Mouse (Mus musculus) Muller cell, postnatal 12 days (primary cell): ENCODE data around the gene Uvrag.

Source experiments
- DNase-seq: peaks from one replicate; pipeline ENCODE4 v3.0.0-alpha.2; 2015; ENCODE audit errors: inconsistent ontology term

Gene Uvrag

DNA sequence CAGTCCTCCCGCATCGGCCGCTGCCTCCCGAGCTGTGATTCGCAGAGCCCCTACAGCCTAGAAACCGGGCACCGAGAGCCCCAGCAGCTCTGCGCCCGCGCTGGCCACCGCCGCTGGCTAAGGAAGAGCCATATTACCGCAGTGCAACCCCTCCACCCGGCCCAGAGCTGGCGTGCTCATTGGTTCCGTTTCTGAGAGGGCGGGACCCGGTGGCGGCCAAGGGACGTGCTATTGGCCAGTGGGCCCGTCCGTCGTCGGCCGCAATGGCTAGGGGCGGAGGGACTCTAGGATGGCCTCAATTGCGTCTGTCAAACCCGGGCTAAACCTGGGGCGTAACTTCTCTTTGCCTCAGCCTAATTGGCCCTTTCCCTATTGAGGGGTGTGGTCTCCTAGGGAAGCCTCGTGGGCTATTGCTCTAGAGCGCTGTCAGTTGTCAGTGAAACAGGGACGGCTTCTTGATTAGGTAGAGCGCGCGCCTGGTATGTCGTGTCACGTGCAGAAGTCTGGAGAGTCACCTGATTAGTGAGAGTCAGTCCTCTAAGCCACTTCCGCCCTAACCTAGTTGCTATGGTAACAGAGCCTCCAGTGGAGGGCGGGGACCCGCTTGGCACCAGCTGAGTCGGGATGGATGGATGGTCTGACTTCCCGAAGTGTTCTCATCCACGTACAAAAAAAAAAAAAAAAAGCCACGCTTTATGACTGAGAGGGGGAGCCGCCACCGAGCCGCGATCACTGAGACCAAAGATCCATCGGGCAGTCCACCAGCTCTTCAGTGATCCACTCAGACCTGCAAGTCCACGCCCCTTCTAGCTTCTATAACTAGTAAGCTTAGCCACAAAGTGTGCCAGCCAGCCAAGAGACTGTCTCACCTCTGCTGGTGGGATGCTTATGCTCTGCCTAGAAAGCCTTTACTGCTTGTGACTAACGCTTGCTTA lies at the start of gene Uvrag:
Gene Uvrag (minus strand): TSS at position 158 of the 935 bp plus-strand sequence.
- DNase-seq, result peak; percentile 100

DNA sequence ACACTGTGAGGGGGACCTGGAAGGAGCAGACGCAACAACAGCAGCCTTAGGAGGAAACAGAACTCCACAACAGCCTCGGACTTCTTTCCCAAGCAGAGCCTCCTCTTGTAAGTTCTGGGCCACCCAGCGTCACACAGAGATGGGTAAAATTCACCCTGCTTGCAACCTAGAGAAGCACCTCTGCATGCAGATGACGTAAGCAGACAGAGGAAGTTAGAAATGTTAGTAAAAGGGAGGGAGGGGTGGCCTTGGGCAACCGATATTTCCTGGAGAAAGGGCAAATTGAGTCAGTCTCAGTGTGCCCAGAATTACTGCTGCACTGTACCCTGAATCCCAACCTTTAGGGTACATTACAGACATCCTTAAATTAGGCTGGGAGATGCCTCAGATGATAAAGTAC lies 48.9 kb upstream of the Uvrag start:
- DNase-seq, result no peak

DNA sequence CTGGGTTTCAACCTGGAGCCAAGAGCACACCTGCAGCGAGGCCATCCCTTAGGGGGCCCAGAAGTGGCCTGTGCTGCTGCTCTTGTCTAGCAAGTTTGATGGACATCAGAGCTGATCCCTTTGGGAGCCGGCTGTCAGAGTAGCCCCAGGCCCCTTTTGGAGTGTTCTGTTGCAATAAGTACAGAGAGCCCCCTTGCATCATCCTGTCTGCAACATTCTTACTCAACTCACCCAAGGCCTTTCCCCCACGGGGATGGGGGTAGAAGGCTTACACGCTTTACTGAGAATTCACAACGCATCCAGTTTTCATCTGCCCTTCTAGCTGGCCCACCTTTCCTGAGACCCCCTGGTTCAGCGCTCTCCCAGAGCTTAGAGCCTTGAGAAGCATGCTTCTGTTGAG lies 47.7 kb upstream of the Uvrag start:
- no peak for DNase-seq

DNA sequence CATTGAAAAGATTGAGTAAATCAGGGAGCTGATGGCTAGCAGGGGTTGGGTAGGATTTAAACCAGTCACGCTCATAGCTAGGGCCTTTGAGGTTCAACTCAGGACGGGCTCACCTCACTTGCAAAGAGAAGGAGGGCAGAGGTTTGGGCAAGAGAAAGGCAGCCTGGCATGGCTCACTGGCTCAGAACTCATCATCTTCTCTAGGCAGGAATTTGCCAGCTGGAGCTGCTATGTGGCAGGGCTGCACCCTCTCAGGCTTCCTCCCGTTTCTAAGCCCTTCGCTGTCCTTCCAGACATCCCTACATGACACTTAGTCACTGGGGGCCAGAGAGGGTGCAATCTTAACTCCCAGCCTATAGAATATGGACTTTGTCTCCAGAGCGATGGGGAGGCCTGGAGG lies 46.5 kb upstream of the Uvrag start:
- DNase-seq, result no peak

DNA sequence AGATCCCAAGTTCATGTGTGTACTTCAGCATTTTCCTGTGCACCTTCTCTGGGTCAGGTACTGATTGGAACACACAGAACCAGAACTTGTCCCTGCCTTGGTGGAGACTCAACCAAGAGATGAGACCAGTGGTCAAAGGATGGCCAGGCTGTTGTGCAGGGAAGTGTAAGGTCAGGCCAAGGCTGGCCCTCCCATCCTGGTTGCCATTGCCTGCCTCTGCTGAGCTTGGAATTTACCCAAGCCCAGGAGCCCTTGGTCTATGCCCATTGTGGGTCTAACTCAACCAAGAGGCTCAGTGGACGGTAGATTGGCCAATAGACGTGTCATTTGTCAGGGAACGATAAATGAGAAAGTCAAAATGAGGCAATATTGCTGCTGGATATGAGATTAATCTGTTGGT lies 44.5 kb upstream of the Uvrag start:
- no peak for DNase-seq

DNA sequence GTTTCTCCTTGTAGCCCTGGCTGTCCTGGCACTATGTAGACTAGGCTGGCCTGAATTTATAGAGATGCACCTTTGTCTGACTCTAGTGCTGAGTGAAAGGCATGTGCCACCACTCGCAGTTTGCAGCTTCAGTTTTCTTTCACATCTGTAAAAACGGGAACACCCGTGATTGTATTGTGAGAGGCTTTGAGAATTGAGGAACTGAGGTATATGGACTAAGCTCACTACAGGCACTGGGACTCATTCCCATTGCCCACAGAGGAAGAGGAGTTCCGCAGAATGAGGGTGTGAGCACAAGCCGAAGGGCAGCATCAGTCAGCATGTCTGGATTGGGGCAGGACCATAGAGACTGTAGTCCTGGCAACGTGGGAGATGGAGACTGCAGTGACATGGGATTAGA lies 42.8 kb upstream of the Uvrag start:
- DNase-seq, result no peak

DNA sequence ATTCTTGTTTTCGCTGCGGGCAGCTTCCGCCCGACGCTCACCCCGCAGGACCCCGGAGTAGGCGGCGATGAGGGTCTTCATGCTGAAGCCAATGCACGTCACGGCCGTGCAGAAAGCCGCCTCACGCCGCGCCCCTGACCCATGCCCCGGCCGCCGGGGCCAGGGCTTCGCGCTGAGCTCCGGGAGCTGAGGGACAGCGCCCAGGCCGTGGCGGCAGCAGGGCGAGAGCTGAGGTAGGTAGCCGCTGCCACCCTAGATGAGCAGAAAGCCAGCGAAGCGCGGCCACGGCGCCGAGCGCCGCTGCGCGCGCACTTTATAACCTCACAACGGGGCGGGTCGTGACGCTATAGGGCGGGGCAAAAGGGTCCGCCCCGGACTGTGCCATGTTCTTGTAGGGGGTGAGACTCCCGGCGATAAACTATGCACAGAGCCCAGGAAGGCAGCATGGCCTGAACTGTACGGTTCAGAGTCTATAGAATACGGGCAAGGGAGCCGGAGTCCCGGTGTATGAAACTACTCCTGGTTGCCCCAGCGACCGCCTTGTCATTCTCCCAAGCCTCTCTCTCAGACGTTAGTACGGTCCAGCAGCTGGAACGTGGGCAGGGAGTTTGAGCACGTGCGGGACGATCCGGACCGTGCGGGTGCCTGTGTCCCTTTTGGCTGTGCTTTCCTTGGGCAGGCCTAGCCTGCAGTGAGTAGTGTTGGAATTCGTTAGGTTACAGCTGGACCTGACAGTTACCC lies 41.7 kb upstream of the Uvrag start, which contains the start of gene Dgat2:
Gene Dgat2 (minus strand): TSS at position 288 of the 741 bp plus-strand sequence.
- DNase-seq, result peak; percentile 95

DNA sequence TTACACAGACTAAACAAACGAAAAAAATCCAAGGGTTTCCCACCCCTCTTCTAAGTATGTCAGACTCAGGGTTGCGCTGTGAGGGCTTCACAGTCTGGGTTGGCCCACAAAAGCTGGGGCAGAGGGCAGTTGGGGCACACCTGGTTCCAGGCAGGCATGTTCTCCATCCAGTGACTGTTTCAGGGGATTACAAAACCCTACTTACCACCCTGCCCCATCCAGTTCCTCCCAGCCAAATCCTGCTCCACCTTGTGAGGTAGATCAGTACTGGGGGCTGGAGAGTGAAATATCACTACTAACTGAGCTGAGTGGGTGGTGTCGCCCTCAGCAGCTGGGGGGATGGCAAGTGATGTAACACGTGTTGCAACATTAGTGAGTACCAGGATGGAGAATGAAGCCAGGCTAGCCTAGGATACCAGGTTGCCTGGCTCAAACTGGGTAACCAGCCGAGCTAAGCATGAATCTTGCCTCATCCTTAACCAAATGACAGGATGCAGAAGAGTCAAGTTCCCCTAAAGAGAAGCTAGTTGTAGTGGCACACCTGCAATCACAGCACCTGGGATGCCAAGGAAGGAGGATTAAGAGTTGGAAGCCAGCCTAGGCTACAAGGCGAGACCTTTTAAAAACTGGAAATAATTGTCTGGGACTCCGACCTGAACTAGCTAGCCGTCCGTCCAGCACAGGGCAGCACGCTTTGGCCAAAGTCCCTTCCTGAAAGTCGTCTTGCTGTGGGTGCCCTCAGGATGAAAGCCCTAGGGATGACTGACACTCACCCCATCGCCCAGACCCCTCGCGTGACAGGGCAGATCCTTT lies 40.9 kb upstream of the Uvrag start:
- DNase-seq, result no peak

DNA sequence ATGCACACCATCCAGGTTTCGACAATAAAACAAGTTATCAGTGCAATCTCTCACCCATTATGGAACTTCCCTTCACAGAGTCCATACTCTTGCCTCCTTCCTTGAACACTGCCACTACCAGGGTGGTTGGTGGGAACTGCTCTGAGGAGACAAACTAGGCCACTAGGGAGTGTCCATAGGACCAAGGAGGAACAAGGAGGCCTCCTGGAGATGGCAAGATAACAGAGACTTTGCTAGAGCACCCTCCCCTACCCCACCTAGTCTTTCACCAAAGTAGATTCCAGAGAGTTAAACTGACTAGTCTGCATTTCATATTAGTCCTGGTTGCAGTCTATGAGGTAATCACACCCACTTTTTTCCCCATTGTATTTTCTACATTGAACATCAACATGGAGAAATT lies 39.2 kb upstream of the Uvrag start:
- no peak for DNase-seq

DNA sequence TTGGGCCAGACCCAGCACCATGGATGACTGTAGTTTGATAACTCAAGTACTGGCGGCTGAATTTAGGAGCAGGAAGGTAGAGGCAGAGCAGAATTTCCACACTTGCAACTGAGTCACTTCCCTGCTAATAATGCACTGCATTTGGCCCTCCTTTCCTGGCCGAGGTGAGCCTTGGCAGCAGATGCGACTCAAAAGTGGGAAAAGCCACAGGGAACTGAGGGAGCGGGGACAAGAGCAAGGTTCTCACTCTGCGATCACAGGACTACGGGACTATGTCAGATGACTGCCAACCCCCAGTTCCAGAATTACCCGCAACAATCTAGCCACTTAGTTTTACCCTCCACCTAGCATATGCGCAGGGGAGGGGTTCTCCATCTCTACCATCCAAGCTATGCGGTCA lies 38.3 kb upstream of the Uvrag start:
- no peak for DNase-seq

DNA sequence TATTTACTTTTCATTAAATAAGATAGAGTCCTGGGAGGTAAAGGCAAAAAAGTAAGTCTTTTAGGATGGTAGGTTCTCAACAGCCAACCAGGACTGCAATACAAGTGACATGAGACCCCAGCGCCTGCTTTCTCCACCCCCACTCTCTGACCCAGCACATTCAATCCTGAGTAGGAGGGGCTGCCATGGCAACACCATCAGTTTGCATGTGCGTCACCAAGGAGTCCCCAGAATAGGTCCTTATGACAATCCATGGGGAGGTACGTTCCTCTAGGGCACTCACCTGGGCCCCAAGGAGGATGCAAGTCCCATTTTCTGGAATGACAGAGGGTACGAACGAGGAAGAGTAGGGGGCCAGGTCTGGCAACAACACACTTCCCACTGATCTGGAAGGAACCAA lies 36.4 kb upstream of the Uvrag start:
- DNase-seq, result no peak

DNA sequence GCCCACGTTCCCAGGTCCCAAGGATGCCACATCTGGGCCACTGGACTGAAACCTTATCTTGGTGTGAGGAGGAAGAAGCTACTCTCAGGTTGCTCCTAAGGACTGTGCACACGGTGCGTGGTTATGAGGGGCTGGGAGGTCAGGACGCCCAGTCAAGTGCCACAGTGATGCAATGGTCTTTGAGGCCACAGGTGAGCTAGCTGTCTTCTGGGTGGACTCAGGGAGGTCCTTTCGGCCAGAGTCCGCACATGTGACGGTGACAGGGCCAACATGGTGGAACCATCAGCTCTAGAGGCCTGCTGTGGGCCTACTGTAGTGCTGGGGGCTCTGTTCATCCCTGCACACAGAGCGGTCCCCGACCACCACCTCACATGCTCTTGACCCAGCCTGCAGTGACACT lies 34.7 kb upstream of the Uvrag start:
- no peak for DNase-seq

DNA sequence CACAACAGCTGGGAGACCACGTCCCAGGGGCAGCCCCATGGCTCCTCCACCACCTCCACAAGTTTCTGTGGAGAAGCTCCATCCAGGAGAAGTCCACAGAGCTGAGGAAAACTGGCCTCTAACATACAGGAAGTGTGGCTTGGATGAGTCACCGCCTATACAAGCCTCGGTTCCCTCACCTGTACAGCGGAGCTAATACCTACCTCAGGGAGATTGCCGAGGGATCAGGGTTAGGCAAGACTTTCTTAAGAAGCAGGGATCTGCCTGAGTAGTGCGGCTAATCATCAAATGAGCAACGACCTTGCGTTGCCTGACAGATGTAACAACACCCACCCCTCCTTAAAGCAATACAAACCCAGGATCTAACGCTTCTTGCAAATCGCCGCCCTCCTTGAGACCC lies 34.2 kb upstream of the Uvrag start:
- DNase-seq, result no peak

DNA sequence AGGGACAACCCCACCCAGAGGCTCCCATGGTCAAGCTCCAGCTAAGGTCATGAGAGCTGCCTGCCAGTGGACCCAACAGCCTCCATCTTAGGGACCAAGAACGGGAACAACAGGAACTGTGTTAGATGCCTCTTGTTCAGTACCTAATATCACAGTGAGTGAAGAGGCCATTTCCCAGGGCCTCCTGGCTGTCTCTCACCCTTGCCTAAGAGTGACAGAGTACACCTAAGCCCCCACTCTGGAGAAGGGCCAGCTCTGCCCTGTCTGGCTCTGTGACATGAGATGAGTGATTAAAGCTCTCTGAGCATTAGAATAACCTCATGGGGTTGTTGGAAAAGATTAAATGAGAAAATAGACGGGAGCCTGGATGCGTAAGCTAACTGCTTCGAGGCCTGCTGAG lies 33.1 kb upstream of the Uvrag start:
- DNase-seq, result no peak

DNA sequence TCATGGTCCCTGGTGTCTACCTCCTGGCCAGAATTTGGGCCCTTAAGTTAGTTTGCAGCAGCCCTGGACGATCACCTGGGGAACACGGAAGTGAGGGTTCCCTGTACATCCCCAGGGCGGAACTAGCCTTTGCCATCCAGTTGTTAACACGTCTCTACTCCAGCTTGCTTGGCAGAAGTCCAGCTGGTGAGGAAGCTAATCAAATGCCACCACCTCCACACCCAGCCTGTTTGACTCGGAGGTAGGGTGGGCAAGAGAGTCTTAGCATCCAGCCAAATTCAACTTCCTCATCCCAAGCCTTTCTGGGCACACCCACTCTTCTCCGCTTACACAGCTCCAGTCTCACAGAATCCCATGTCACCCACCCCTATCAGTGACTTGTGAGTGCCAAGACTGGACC lies 32.0 kb upstream of the Uvrag start:
- no peak for DNase-seq

DNA sequence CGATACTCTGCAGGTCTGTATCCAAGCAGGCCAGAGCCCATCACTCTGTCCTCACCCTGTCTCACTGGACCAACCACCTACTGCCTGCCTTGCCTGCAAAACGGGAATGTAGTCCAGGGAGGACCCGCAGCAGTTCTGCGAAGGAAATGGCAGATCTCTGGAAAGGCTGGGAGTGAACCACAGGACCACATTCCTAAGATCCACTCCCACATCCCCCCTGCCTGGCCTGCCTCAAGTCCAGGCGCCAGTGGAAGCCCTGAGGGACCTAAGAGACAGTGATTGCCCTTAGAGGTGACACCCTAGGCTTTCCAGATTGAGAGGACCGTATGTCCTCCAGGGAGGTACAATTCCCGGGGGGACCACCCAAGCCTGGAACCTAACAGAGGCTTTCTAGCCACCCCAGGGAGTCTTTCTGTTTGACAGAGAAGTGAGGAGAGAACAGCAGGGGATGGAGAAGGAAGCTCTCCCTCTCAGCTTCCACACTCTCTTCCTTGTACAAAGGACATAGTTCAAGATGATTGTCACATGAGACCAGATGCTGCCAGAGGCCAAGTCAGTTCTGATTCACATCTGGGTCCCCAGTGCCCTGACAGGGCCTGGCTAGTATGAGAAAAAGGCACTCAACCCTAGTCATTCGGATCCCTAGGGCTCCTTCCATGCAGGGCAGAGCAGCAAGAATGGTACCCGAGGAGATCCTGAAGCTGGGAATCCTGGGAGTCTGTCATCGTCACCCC lies 31.0 kb upstream of the Uvrag start:
- no peak for DNase-seq

DNA sequence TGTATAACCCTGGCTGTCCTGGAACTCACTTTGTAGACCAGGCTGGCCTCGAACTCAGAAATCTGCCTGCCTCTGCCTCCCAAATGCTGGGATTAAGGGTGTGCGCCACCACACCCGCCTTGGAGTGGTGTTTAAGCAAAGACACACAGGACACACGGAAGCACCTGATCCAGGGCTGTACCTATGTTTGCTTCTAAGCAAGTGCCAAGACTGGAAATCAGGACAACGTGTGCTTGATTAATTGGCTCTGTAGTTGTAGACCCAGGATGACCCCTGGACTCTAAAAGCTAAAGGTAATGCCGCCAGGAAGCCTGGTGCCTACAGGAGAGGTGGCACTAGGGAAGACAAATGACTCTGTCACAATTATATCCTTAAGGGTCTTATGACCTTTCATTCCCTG lies 29.6 kb upstream of the Uvrag start:
- DNase-seq, result no peak

DNA sequence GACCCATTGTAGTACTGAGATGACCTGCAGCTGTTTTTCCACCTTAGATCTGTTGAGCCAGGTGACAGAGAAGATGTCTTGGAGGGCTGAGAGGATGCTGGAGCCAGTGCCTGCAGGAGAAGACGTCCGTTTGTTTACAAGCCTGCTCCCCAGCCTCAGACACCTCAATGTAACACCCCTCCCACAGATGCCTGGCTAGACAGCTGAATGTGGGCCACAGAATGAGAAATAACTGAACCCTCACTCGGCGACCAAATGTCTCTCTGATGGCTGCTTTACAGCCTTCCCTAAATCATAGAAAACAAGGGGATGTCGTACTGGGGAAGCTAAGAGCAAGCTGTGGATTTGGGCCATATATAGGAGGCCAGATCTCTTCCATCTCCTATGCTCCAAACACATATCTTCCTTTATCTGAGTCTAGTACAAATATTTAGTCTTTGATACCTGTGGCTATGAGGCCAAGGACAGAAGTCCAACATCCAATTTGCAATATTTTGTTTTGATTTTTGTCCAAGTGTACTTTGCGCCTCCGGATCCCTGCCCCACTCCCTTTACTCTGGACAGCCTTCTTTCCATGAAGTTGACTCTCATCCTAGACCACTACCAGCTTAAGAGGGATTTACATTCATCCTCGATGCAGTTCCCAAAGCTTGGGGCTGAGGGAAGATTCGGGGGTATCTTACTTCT lies 28.9 kb upstream of the Uvrag start:
- DNase-seq, result no peak

DNA sequence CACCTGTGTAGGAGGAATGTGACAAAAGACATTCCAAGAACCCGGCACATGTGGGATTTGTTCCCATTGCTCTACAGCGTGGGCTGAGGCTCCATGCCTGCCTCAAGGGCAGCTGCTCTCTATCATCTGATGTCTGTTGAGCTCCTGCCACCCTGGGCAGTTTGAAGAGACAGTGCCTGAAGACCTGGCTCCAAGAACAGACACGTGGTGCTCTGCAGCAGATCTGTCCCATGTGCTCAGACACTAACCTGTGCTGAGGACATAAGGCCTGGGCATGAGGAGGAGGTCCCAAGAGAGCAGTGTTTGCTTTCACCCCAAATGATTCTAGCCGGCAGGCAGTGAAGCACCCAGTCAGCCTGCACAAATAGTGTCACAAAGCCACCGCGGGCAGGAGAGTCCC lies 27.8 kb upstream of the Uvrag start:
- no peak for DNase-seq

DNA sequence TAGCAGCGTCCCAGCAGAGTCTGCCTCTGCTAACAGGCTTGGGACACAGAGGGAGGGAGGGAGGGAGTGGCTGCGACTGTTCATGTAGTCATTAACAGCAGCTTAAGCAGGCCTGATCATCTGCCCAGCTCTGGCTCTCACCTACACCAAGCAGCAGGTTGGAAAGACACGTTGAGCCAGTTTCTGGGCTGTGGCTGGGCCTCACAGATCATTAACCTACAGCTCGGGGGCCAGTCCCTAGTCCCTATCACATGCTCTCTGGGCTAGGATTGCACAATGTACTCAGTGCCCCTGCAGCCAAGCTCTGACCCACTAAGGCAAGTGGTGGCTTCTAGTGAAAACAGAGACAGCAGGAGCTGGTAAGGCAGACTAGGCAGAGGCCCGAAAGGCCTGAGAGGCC lies 27.0 kb upstream of the Uvrag start:
- no peak for DNase-seq

DNA sequence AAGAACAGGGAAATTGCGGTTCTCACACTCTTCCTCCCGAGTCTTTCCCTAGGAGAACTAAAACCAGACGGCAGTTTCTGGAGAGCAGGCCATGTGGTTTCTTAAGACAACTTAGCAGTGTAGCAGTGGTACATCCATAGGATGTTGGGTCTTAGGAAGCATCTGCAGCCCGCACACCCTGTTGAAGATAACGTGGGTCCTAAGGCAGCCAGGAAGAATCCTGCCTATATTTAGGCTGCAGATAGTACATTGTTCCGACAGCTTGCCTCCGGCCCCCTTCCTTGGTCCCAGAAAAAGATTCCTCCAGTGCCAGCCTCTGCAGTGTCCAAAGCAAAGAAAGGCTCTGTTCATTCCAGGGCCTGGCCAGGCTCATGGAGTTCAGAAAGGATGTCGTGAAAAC lies 25.2 kb upstream of the Uvrag start:
- DNase-seq, result no peak
